Mouse (Mus musculus) heart, embryonic 15.5 days (tissue): ENCODE measurements around the gene Tmem8b. TPM values are rescaled to one million over a fixed set of nuclear protein-coding genes. Genes with fewer than 3 reads are reported as not detected.

Experiments
- ATAC-seq: fragments of 200-750 bp; cut with Nextera tagmentation; replicated peaks from 2 replicates; pipeline ENCODE4 v1.8.0; 2017; ENCODE audit warnings: low read depth, moderate TSS enrichment; ENCODE audit not compliant: insufficient number of reproducible peaks, insufficient read depth, low FRiP score
- H3K27ac ChIP-seq: fragments of 300-500 bp; sonication (generic); 2 replicates; pipeline ENCODE4 v1.5.1; 2015; ENCODE audit warnings: mild to moderate bottlenecking, inconsistent platforms
- H3K27me3 ChIP-seq: fragments of 300-500 bp; sonication (generic); 2 replicates; pipeline ENCODE4 v1.6.1; 2015; ENCODE audit warnings: inconsistent platforms
- H3K36me3 ChIP-seq: fragments of 300-500 bp; sonication (generic); 2 replicates; pipeline ENCODE4 v1.6.1; 2015; ENCODE audit warnings: mild to moderate bottlenecking, inconsistent platforms
- H3K4me1 ChIP-seq: fragments of 300-500 bp; sonication (generic); replicated peaks from 2 replicates; pipeline ENCODE4 v1.6.1; 2015; ENCODE audit warnings: inconsistent platforms
- H3K4me2 ChIP-seq: fragments of 300-500 bp; sonication (generic); 2 replicates; pipeline ENCODE4 v1.6.1; 2015; ENCODE audit warnings: inconsistent platforms, mild to moderate bottlenecking, moderate library complexity
- H3K4me3 ChIP-seq: fragments of 300-500 bp; sonication (generic); 2 replicates; pipeline ENCODE4 v1.5.1; 2015; ENCODE audit warnings: mild to moderate bottlenecking, inconsistent platforms
- H3K9ac ChIP-seq: fragments of 300-500 bp; sonication (generic); 2 replicates; pipeline ENCODE4 v1.6.1; 2015; ENCODE audit warnings: mild to moderate bottlenecking, inconsistent platforms
- H3K9me3 ChIP-seq: fragments of 300-500 bp; sonication (generic); replicated peaks from 2 replicates; pipeline ENCODE4 v1.6.1; 2016; ENCODE audit warnings: inconsistent platforms
- WGBS: fragments of 180-500 bp; shearing (Covaris S2); methylation state at CpG from one replicate; pipeline ENCODE4 v1.1.7; 2015; ENCODE audit warnings: mixed read lengths; 5-methylcytosine and 5-hydroxymethylcytosine counted together
- polyA plus RNA-seq: library from polyadenylated mRNA; unstranded; fragments of >200 nt; fragmentation: Nextera tagmentation; extraction: Ambion mirVana; gene quantifications from 2 replicates; pipeline ENCODE4 v1.2.1, GENCODE M21; 2015

The Tmem8b gene
- polyA plus RNA-seq: 3.8 and 4.6 TPM in 2 replicates

DNA sequence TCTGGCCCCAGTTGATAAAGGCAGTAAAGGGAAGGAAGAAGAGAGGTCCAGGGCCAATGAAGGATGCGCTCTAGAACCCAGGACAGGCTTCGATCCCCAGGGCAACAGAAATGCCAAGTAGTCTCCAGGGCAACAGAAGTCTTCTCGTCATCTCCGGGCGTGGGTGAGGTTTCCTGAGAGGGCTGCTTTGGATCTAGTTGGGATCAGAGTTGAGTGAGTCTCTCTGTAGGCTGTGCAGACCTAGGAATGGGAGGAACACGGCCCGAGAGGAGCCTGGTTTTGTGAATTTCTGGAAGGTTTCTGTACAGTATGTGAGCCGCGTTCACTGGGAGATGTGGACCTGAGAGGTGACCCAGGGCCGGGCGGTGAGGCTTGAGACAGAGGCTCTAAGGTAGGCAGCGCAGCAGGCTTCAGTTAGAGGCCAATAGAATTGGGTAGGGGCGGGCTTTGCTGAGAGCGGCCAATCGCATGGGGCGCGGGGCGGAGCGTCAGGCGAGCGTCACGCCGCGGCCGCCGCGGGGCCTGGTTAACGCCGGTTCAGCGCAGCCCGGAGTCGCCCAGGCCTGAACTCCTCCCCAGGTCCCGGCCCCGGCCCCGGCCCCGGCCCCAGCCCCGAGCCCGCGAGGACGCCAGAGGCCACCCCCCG, at the start of gene Tmem8b, which contains the start of gene Fam221b:
TSS of gene Tmem8b (plus strand) at position 190 of the 646 bp plus-strand sequence.
TSS of gene Fam221b (minus strand) at position 364 of the 646 bp plus-strand sequence.
- Histone ChIP-seq H3K9me3 (no peaks in the 10 kb centered on the region), H3K27ac (peak within 1 kb of the TSS; percentile 79), H3K36me3 (no peaks in the 10 kb centered on the region), H3K27me3 (peaks cover 35% of the 10 kb centered on the region), H3K4me2 (peak within 1 kb of the TSS; percentile 87), H3K4me1 (peaks cover 20% of the 10 kb centered on the region), H3K4me3 (peak within 1 kb of the TSS; percentile 89), H3K9ac (peak within 1 kb of the TSS; percentile 88)
- ATAC-seq: peak; percentile 88
- WGBS: 1% methylated on average over 40 of the region's 41 CpGs

GRCm38 (mm10) chr4:43620146-43620778, 48.5 kb upstream of the Tmem8b start:
- Histone ChIP-seq H3K36me3 (no peaks in the 10 kb centered on the region), H3K9me3 (0 out of 2 replicates have a peak, but pooled peaks cover 2% of the 10 kb centered on the region), H3K27ac (no peak overlapping the region), H3K27me3 (no peaks in the 10 kb centered on the region), H3K9ac (no peak overlapping the region), H3K4me3 (no peak overlapping the region), H3K4me1 (no peaks in the 10 kb centered on the region), H3K4me2 (no peak overlapping the region)
- ATAC-seq: no peak
- 59% methylated on average over 4 of the region's 4 CpGs for WGBS

DNA sequence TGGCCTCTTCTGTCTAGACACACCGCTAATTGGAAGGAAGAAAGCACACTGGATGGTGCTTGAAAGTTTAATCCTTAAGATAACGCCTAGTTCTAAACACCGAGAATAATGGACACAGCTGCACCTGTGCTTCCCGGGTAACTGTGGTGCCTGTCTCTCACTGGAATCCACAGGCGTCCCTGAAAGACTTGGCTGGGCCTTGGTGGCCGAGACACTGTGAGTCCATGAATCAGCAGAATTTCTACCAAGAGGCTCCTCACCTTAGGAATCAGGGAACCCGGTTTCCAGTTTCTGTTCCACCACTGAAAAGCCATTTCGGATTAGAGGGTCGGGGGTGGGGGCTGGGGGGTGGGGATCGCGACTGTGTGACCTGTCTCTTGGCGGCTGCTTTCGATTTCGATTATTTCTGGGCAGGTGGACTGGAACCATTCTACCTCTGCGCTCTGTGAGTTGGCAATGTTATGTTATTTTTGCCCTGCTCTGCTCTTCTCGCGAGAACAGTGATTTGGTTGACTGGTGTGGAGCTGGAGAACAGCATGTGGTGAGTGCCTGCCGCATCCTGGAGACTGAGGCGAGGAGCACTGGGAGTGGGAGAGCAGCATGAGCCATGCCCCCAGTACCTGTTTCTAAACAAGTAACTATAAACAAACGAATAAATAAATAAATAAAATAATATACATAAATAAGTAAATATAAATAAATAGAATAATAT, 39.5 kb upstream of the Tmem8b start:
- H3K4me3 ChIP-seq: peak overlapping the region; percentile 10
- no peak overlapping the region for H3K27ac ChIP-seq
- no peak overlapping the region for H3K9ac ChIP-seq
- ATAC-seq: no peak
- peak overlapping the region; percentile 47 for H3K4me2 ChIP-seq
- H3K4me1 ChIP-seq: peaks cover 34% of the 10 kb centered on the region
- WGBS: 44% methylated on average over 20 of the region's 20 CpGs
- peaks cover 7% of the 10 kb centered on the region; the same call in 1 of the 2 replicates for H3K27me3 ChIP-seq
- no peaks in the 10 kb centered on the region for H3K36me3 ChIP-seq
- 0 out of 2 replicates have a peak, but pooled peaks cover 2% of the 10 kb centered on the region for H3K9me3 ChIP-seq

DNA sequence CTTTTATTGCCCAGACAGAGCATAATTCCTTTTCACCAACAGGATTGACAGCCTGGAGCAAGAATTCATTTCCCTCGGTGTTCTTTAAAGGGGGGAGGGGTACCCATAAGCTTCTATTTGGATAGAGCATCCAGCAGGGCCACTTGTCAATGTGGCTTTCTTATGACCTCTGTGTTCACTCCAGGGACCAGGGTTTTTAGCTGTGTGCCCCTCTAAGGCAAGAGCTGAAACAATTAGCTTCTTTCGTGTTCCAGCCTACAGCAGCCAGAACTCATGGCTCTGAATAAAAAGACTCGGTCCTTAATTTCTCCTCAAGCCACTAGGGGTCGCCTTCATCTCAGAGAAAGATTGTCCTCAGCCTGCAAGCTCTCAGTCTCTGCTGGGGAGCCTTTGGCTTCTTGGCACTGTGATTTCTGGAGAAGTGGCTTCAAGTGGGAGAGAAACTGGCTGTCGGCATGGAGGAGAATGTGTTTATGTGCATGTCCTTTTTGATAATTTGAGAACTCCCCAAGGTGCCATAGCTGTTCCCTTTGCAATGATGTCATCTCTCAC, 38.7 kb upstream of the Tmem8b start:
- Histone ChIP-seq H3K4me3 (peak overlapping the region; percentile 18; the same call in 1 of the 2 replicates), H3K36me3 (no peaks in the 10 kb centered on the region), H3K27me3 (peaks cover 7% of the 10 kb centered on the region; the same call in 1 of the 2 replicates), H3K9me3 (0 out of 2 replicates have a peak, but pooled peaks cover under 1% of the 10 kb centered on the region), H3K9ac (no peak overlapping the region), H3K4me1 (peaks cover 40% of the 10 kb centered on the region), H3K4me2 (peak overlapping the region; percentile 49), H3K27ac (peak overlapping the region; percentile 83)
- 8% methylated on average over 5 of the region's 5 CpGs for WGBS
- peak; percentile 50 for ATAC-seq

- Histone ChIP-seq H3K4me3 (peak overlapping the region; percentile 78; the same call in 1 of the 2 replicates), H3K27ac (peak overlapping the region; percentile 83), H3K4me1 (peaks cover 42% of the 10 kb centered on the region), H3K27me3 (peaks cover 7% of the 10 kb centered on the region; the same call in 1 of the 2 replicates), H3K9me3 (no peaks in the 10 kb centered on the region), H3K4me2 (peak overlapping the region; percentile 95), H3K36me3 (no peaks in the 10 kb centered on the region), H3K9ac (no peak overlapping the region)
- WGBS: 38% methylated on average over 5 of the region's 5 CpGs
- ATAC-seq: no peak
Measured at GRCm38 (mm10) chr4:43630671-43631045, 38.1 kb upstream of the Tmem8b start.

- H3K36me3 ChIP-seq: no peaks in the 10 kb centered on the region
- peak; percentile 59 for ATAC-seq
- H3K9ac ChIP-seq: peak within 1 kb of the TSS; percentile 91
- H3K27me3 ChIP-seq: peaks cover 7% of the 10 kb centered on the region; the same call in 1 of the 2 replicates
- peak within 1 kb of the TSS; percentile 78 for H3K4me3 ChIP-seq
- WGBS: 3% methylated on average over 44 of the region's 70 CpGs
- peak within 1 kb of the TSS; percentile 83 for H3K27ac ChIP-seq
- peak within 1 kb of the TSS; percentile 95 for H3K4me2 ChIP-seq
- H3K9me3 ChIP-seq: no peaks in the 10 kb centered on the region
- H3K4me1 ChIP-seq: peaks cover 42% of the 10 kb centered on the region
Measured at GRCm38 (mm10) chr4:43631046-43631955, 37.5 kb upstream of the Tmem8b start, which contains the start of gene Npr2. Gene Npr2, plus strand, starts transcription at chr4:43631935.

GRCm38 (mm10) chr4:43631956-43632920, 36.5 kb upstream of the Tmem8b start:
- 46% methylated on average over 42 of the region's 42 CpGs for WGBS
- peak overlapping the region; percentile 83 for H3K27ac ChIP-seq
- peak overlapping the region; percentile 95 for H3K4me2 ChIP-seq
- no peaks in the 10 kb centered on the region for H3K9me3 ChIP-seq
- no peak for ATAC-seq
- peaks cover 7% of the 10 kb centered on the region; the same call in 1 of the 2 replicates for H3K27me3 ChIP-seq
- H3K36me3 ChIP-seq: no peaks in the 10 kb centered on the region
- H3K4me3 ChIP-seq: peak overlapping the region; percentile 78
- H3K4me1 ChIP-seq: peaks cover 42% of the 10 kb centered on the region
- peak overlapping the region; percentile 91 for H3K9ac ChIP-seq

GRCm38 (mm10) chr4:43633296-43633695, 35.5 kb upstream of the Tmem8b start:
- Histone ChIP-seq H3K9ac (no peak overlapping the region; the same call in 1 of the 2 replicates), H3K4me2 (peak overlapping the region; percentile 95)
- ATAC-seq: no peak

DNA sequence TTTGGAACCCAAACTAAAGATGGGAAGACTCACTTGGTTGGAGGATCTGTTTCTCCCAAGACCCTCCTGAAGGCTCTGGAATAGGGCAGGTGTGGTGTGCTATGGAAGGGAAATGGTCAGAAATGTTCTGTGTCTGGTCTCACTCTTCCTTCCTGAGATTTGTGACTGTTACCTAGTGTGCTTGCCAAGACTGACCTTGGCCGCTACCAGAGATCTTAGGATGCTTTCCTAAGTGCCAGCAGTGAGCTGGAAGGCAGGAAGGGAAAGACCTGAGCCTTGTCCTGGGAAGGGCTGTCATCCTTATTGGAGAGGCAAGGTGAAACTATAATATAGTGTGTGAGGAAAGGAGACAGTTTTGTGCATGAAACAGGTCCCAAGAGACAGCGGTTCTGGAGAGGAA, 35.0 kb upstream of the Tmem8b start:
- Histone ChIP-seq H3K36me3 (no peaks in the 10 kb centered on the region), H3K27ac (no peak overlapping the region), H3K27me3 (peaks cover 7% of the 10 kb centered on the region; the same call in 1 of the 2 replicates), H3K9me3 (no peaks in the 10 kb centered on the region), H3K9ac (no peak overlapping the region), H3K4me2 (no peak overlapping the region), H3K4me3 (no peak overlapping the region), H3K4me1 (peaks cover 42% of the 10 kb centered on the region)
- WGBS: 85% methylated on average over 2 of the region's 2 CpGs
- ATAC-seq: no peak

More at GRCm38 (mm10) chr4:43633296-43633695, 35.5 kb upstream of the Tmem8b start:
- H3K27ac ChIP-seq: no peak overlapping the region
- H3K9me3 ChIP-seq: no peaks in the 10 kb centered on the region
- peaks cover 7% of the 10 kb centered on the region; the same call in 1 of the 2 replicates for H3K27me3 ChIP-seq
- H3K4me1 ChIP-seq: peaks cover 42% of the 10 kb centered on the region
- 85% methylated on average over 8 of the region's 8 CpGs for WGBS
- no peaks in the 10 kb centered on the region for H3K36me3 ChIP-seq
- H3K4me3 ChIP-seq: no peak overlapping the region
